Mouse (Mus musculus) ES-E14 (cell line): Measurements from ENCODE around the gene Raf1. TPM values are rescaled to one million over a fixed set of nuclear protein-coding genes. Genes with fewer than 3 reads are reported as not detected.

ENCODE experiments used
- DNase-seq: peaks from one replicate; pipeline ENCODE4 v3.0.0-alpha.2; 2013; ENCODE audit warnings: low read depth, low spot score
- H3K27ac ChIP-seq: 2 replicates; pipeline ENCODE4 v1.5.1; 2012; ENCODE audit warnings: low read depth, mild to moderate bottlenecking, low read length, moderate library complexity, mixed read lengths; ENCODE audit not compliant: poor library complexity, insufficient read depth, severe bottlenecking
- H3K36me3 ChIP-seq: 2 replicates; pipeline ENCODE4 v1.6.1; 2012; ENCODE audit warnings: mild to moderate bottlenecking, low read length, moderate library complexity, mixed read lengths; ENCODE audit not compliant: control insufficient read depth, poor library complexity, insufficient read depth, severe bottlenecking
- H3K4me1 ChIP-seq, 2 experiments: fragments of 150-350 bp in 1 of 2; sonication (generic) in 1 of 2; 2 replicates each; pipeline ENCODE4 v1.6.1; 2012; ENCODE audit warnings: low read length in 2 of 2, mild to moderate bottlenecking in 1 of 2, mixed read lengths in 1 of 2; ENCODE audit not compliant: control insufficient read depth in 2 of 2, insufficient read depth in 2 of 2, poor library complexity in 1 of 2
- H3K4me3 ChIP-seq, 2 experiments: fragments of 150-350 bp in 1 of 2; sonication (generic) in 1 of 2; 2 replicates each; pipeline ENCODE4 v1.5.1; 2012; ENCODE audit warnings: low read length in 2 of 2, low read depth in 1 of 2, mild to moderate bottlenecking in 1 of 2, mixed read lengths in 1 of 2; ENCODE audit not compliant: insufficient read depth in 1 of 2, poor library complexity in 1 of 2, severe bottlenecking in 1 of 2
- H3K9ac ChIP-seq: 2 replicates; pipeline ENCODE4 v1.6.1; 2012; ENCODE audit warnings: low read depth, mild to moderate bottlenecking, low read length, mixed read lengths; ENCODE audit not compliant: poor library complexity, insufficient read depth, severe bottlenecking
- H3K9me3 ChIP-seq: fragments of 150-350 bp; sonication (generic); 2 replicates; pipeline ENCODE4 v1.6.1; 2012; ENCODE audit warnings: low read depth, mild to moderate bottlenecking, low read length; ENCODE audit not compliant: control insufficient read depth, insufficient read depth
- CHD2 ChIP-seq: IDR thresholded peaks from 2 replicates; pipeline ENCODE4 v1.6.1; 2014; ENCODE audit warnings: mild to moderate bottlenecking, low read depth, low read length, inconsistent platforms
- HCFC1 ChIP-seq: IDR thresholded peaks from 2 replicates; pipeline ENCODE4 v1.6.1; 2012; ENCODE audit warnings: low read length, inconsistent platforms, borderline replicate concordance; ENCODE audit not compliant: insufficient read depth
- MAFK ChIP-seq: IDR thresholded peaks from 2 replicates; pipeline ENCODE4 v1.6.1; 2014; ENCODE audit warnings: mild to moderate bottlenecking, low read depth, low read length, inconsistent platforms; ENCODE audit not compliant: insufficient read depth
- ZC3H11A ChIP-seq: IDR thresholded peaks from 2 replicates; pipeline ENCODE4 v1.6.1; 2012; ENCODE audit warnings: low read depth, mild to moderate bottlenecking, inconsistent platforms, low read length, borderline replicate concordance
- ZNF384 ChIP-seq: IDR thresholded peaks from 2 replicates; pipeline ENCODE4 v1.6.1; 2012; ENCODE audit warnings: low read depth, low read length, inconsistent platforms
- in situ Hi-C, 2 experiments: fragments of 600-800 bp; cut with MboI; formaldehyde crosslinking; loops; one replicate each; pipeline ENCODE4 v1.15.1; 2025; ENCODE audit warnings: low sequenced_read_pairs in 2 of 2, inconsistent platforms in 1 of 2; ENCODE audit not compliant: unreplicated experiment in 2 of 2
- total RNA-seq: library from RNA; depleted of rRNA; stranded (reverse); fragments of 300-350 nt; gene quantifications from 2 replicates; pipeline ENCODE4 v1.2.3, GENCODE M21; 2012

Gene Raf1
- total RNA-seq, 1 experiment, result 128 TPM

- no peak for DNase-seq
- TF ChIP-seq MAFK (no peak), ZC3H11A (no peak), CHD2 (no peak), ZNF384 (no peak)
- Histone ChIP-seq H3K9me3 (no peaks in the 10 kb centered on the region), H3K36me3 (peaks cover 63% of the 10 kb centered on the region), H3K4me3 (no peak overlapping the region), H3K9ac (no peak overlapping the region), H3K27ac (no peak overlapping the region), H3K4me1 (no peaks in the 10 kb centered on the region)
- in situ Hi-C loops, result no loop called here
Observed at GRCm38 (mm10) chr6:115613793-115614192, 62.6 kb downstream of the Raf1 start.

DNA sequence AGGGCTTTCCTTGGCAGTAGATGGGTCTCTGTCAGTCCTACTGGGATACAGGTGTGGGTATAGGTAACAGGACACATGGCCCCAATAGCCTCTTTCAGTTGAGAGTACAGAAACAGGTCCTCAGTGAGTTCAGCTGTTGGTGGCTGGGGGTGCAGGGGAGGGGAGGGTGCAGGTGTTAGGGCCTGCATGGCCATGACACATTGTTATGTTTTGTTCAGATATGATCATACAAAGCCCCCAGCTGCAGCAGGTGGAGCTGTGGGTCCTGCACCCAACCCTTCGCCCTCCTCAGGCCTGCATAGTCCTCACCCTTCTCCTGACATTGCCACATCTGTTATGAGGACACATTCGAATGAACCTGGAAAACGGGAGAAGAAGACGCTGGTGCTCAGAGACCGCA lies 66.1 kb downstream of the Raf1 start:
- peaks cover 39% of the 10 kb centered on the region for H3K36me3 ChIP-seq
- no peak for DNase-seq
- H3K27ac ChIP-seq, result no peak overlapping the region
- H3K9me3 ChIP-seq, result no peaks in the 10 kb centered on the region
- no peak overlapping the region for H3K4me3 ChIP-seq
- H3K4me1 ChIP-seq, result no peaks in the 10 kb centered on the region
- in situ Hi-C loops, result no loop called here
- no peak overlapping the region for H3K9ac ChIP-seq
- TF ChIP-seq ZC3H11A, result no peak
- no peak for TF ChIP-seq CHD2
- no peak for TF ChIP-seq ZNF384
- no peak for TF ChIP-seq MAFK
- no peak for TF ChIP-seq HCFC1

GRCm38 (mm10) chr6:115609121-115609520 lies 67.3 kb downstream of the Raf1 start:
- no peaks in the 10 kb centered on the region for H3K9me3 ChIP-seq
- TF ChIP-seq ZC3H11A (no peak; the same call in 1 of the 2 replicates), CHD2 (no peak), MAFK (no peak), HCFC1 (no peak), ZNF384 (no peak)
- H3K9ac ChIP-seq, result no peak overlapping the region
- no peaks in the 10 kb centered on the region for H3K4me1 ChIP-seq
- in situ Hi-C loops, result no loop called here
- H3K27ac ChIP-seq, result no peak overlapping the region
- DNase-seq, result peak; percentile 36
- peaks cover 33% of the 10 kb centered on the region for H3K36me3 ChIP-seq
- no peak overlapping the region for H3K4me3 ChIP-seq

- H3K4me1 ChIP-seq, result peaks cover 0 to 4% of the 10 kb centered on the region in 2 experiments; a peak in 1 of 4 replicates
- H3K4me3 ChIP-seq, result no peak overlapping the region
- H3K9me3 ChIP-seq, result no peaks in the 10 kb centered on the region
- no peak for TF ChIP-seq HCFC1
- no peak for TF ChIP-seq ZNF384
- TF ChIP-seq CHD2, result no peak
- TF ChIP-seq MAFK, result no peak
- TF ChIP-seq ZC3H11A, result no peak
- in situ Hi-C loops, result no loop called here
- H3K9ac ChIP-seq, result no peak overlapping the region
- H3K27ac ChIP-seq, result no peak overlapping the region
- no peak for DNase-seq
- peaks cover 18% of the 10 kb centered on the region; the same call in 1 of the 2 replicates for H3K36me3 ChIP-seq
Observed at GRCm38 (mm10) chr6:115607429-115607828, 69.0 kb downstream of the Raf1 start.

GRCm38 (mm10) chr6:115606461-115606860 lies 70.0 kb downstream of the Raf1 start:
- Histone ChIP-seq H3K9ac (no peak overlapping the region), H3K27ac (no peak overlapping the region), H3K4me3 (no peak overlapping the region), H3K4me1 (peaks cover 0 to 4% of the 10 kb centered on the region in 2 experiments; a peak in 1 of 4 replicates), H3K9me3 (no peaks in the 10 kb centered on the region), H3K36me3 (peaks cover 14% of the 10 kb centered on the region; the same call in 1 of the 2 replicates)
- TF ChIP-seq ZC3H11A (no peak), CHD2 (no peak), ZNF384 (no peak), MAFK (no peak), HCFC1 (no peak)
- DNase-seq, result no peak
- in situ Hi-C loops, result no loop called here
